10 mouse cellular contexts compared by ENCODE assay signal in genomic region chr7:126369393-126369792, GRCm38 (mm10). TPM values are rescaled to one million over a fixed set of nuclear protein-coding genes. Genes with fewer than 3 reads are reported as not detected.
A peak's percentile ranks its signal among the peaks of the same experiment; 100 is the strongest.
DNase-seq lines count a peak whose midpoint lies in the region; ATAC-seq and TF ChIP-seq lines count a peak whose summit lies in the region.
"Had no signal": no experiment of that assay in that cellular context is flagged by ENCODE, and none has a peak within 500 bp of the region (broad histone marks: within the 10 kb centered on the region; RNA-seq: fewer than 3 reads in every experiment).

Gene Lat (minus strand): TSS chr7:126369570.

- H3K27me3 ChIP-seq in midbrain, embryonic 13.5 days, result no peaks in the 10 kb centered on the region
- H3K27me3 ChIP-seq in midbrain, embryonic 16.5 days (ENCODE audit: control insufficient read depth, insufficient read depth, low read depth, low read length), result no peaks in the 10 kb centered on the region
- H3K27me3 ChIP-seq: neural tube, embryonic 13.5 days had no signal

- intact Hi-C loops in heart, postnatal 10 days (cut with DNase I), result no loop called here

- 0 out of 2 replicates have a peak, but pooled peaks have one; percentile 6 for ATAC-seq in midbrain, embryonic 13.5 days
- no peak for ATAC-seq in midbrain, embryonic 16.5 days
- peak; percentile 87 for ATAC-seq in megakaryocyte progenitor cell, adult 5-6 weeks (replicated peaks; ENCODE audit: poor library complexity)

- peak; percentile 12 to 15 for DNase-seq in heart, postnatal 10 days
- peak; percentile 91 for DNase-seq in thymus, postnatal 4 days
- no peak for DNase-seq in adrenal gland, adult 8-10 months
- DNase-seq in kidney, postnatal 14 days, result no peak
- no peak for DNase-seq in layer of hippocampus, adult 2 months (ENCODE audit: low spot score in 2 of 2)
- DNase-seq: adrenal gland, adult 2 months had no signal

- TF ChIP-seq CTCF in layer of hippocampus, adult 2 months (conservative IDR thresholded peaks at IDR 0.05), result no peak

- H3K27ac ChIP-seq in midbrain, embryonic 13.5 days, result no peak within 1 kb of the TSS
- H3K27ac ChIP-seq in midbrain, embryonic 16.5 days (ENCODE audit: low read length), result no peak within 1 kb of the TSS
- H3K27ac ChIP-seq in layer of hippocampus, adult 2 months, result no peak within 1 kb of the TSS
- H3K27ac ChIP-seq: neural tube, embryonic 13.5 days had no signal

- H3K9ac ChIP-seq in midbrain, embryonic 13.5 days (replicated peaks), result no peak within 1 kb of the TSS
- no peak within 1 kb of the TSS for H3K9ac ChIP-seq in midbrain, embryonic 16.5 days (ENCODE audit: low read depth, low read length)
- H3K9ac ChIP-seq: neural tube, embryonic 13.5 days had no signal

- 84% methylated on average over 13 of the region's 13 CpGs for WGBS in midbrain, embryonic 13.5 days
- 82% methylated on average over 13 of the region's 13 CpGs for WGBS in midbrain, embryonic 16.5 days

- H3K4me2 ChIP-seq in midbrain, embryonic 13.5 days (replicated peaks), result no peak within 1 kb of the TSS
- H3K4me2 ChIP-seq in midbrain, embryonic 16.5 days (ENCODE audit: low read length), result no peak within 1 kb of the TSS
- H3K4me2 ChIP-seq: neural tube, embryonic 13.5 days had no signal

- no peak within 1 kb of the TSS for H3K4me3 ChIP-seq in midbrain, embryonic 13.5 days (replicated peaks)
- no peak within 1 kb of the TSS for H3K4me3 ChIP-seq in midbrain, embryonic 16.5 days (ENCODE audit: low read depth, low read length)
- H3K4me3 ChIP-seq in layer of hippocampus, adult 2 months, result no peak within 1 kb of the TSS
- H3K4me3 ChIP-seq: neural tube, embryonic 13.5 days had no signal

- H3K9me3 ChIP-seq in midbrain, embryonic 13.5 days, result no peaks in the 10 kb centered on the region
- H3K9me3 ChIP-seq in midbrain, embryonic 16.5 days (replicated peaks; ENCODE audit: control insufficient read depth, low read length, poor library complexity, severe bottlenecking), result no peaks in the 10 kb centered on the region
- H3K9me3 ChIP-seq: neural tube, embryonic 13.5 days had no signal

- H3K36me3 ChIP-seq in midbrain, embryonic 13.5 days, result peaks cover 70% of the 10 kb centered on the region
- peaks cover 35% of the 10 kb centered on the region for H3K36me3 ChIP-seq in midbrain, embryonic 16.5 days (ENCODE audit: control insufficient read depth, insufficient read depth, low read length)

- no peaks in the 10 kb centered on the region for H3K4me1 ChIP-seq in midbrain, embryonic 13.5 days (replicated peaks)
- H3K4me1 ChIP-seq in midbrain, embryonic 16.5 days (ENCODE audit: control insufficient read depth, insufficient read depth, low read length), result no peaks in the 10 kb centered on the region
- H3K4me1 ChIP-seq: neural tube, embryonic 13.5 days had no signal

RNA-seq across cellular contexts. Expression of gene Lat, which starts in this region (rescaled TPM):
- 1.0 and 1.7 TPM in 2 replicates for polyA plus RNA-seq in midbrain, embryonic 13.5 days (2015; fragmentation: Nextera tagmentation; extraction: Ambion mirVana)
- polyA plus RNA-seq in midbrain, embryonic 16.5 days (2015; fragmentation: Nextera tagmentation; extraction: Ambion mirVana), result 0.87 and 1.3 TPM in 2 replicates
- 1 to 10 TPM in 1 of 2 experiments, under 1 TPM in 1; 0.84 to 1.6 TPM for total RNA-seq in heart, postnatal 10 days (2021)
- total RNA-seq in megakaryocyte progenitor cell, adult 5-6 weeks (2015), result 0.35 and 2.8 TPM in 2 replicates
- 1.0 and 1.6 TPM in 2 replicates for total RNA-seq in megakaryocyte progenitor cell, adult 5-6 weeks (2017)
- 1 to 10 TPM in 3 of 4 experiments, under 1 TPM in 1; 0.49 to 2.0 (median 1.6) TPM for total RNA-seq in adrenal gland, adult 8-10 months (2022)
- 1 to 10 TPM in 1 of 2 experiments, under 1 TPM in 1; 0.98 to 1.2 TPM for total RNA-seq in layer of hippocampus, adult 2 months (2021)

Comparison
In these comparisons a context has a peak if more than half of its experiments do, and no peak if none do; other contexts are left out.
1. DNase-seq: peak in heart, postnatal 10 days (2 of 2) and thymus, postnatal 4 days (single experiment); none in adrenal gland, adult 8-10 months (single experiment), kidney, postnatal 14 days (single experiment) and layer of hippocampus, adult 2 months (0 of 2).